28 mouse cellular contexts compared by ENCODE assay signal in genomic region chr7:36917011-36917410, GRCm38 (mm10).
DNase-seq lines count a peak whose midpoint lies in the region; ATAC-seq and TF ChIP-seq lines count a peak whose summit lies in the region.
"Had no signal": no experiment of that assay in that cellular context is flagged by ENCODE, and none has a peak within 500 bp of the region (broad histone marks: within the 10 kb centered on the region; RNA-seq: fewer than 3 reads in every experiment).

No protein-coding gene starts in this region.

- no peaks in the 10 kb centered on the region for H3K27me3 ChIP-seq in intestine, embryonic 14.5 days (replicated peaks; ENCODE audit: control insufficient read depth, insufficient read depth, low read length)
- no peaks in the 10 kb centered on the region for H3K27me3 ChIP-seq in intestine, postnatal 0 days (replicated peaks; ENCODE audit: control insufficient read depth, insufficient read depth, low read length)
- H3K27me3 ChIP-seq in lung, embryonic 14.5 days (ENCODE audit: insufficient read depth, low read length), result no peaks in the 10 kb centered on the region
- H3K27me3 ChIP-seq: CH12.LX; embryonic facial prominence, embryonic 12.5 days; forebrain, embryonic 12.5 days; Patski had no signal

- no peak overlapping the region for H3K4me3 ChIP-seq in intestine, embryonic 14.5 days (ENCODE audit: low read depth, low read length)
- no peak overlapping the region for H3K4me3 ChIP-seq in intestine, postnatal 0 days (ENCODE audit: low read depth, low read length)
- H3K4me3 ChIP-seq in lung, embryonic 14.5 days (ENCODE audit: low read depth, low read length), result no peak overlapping the region
- H3K4me3 ChIP-seq: embryonic facial prominence, embryonic 10.5 days; embryonic facial prominence, embryonic 12.5 days; forebrain, embryonic 10.5 days; forebrain, embryonic 12.5 days had no signal

- no peaks in the 10 kb centered on the region for H3K9me3 ChIP-seq in intestine, embryonic 14.5 days (ENCODE audit: control insufficient read depth, low read length)
- no peaks in the 10 kb centered on the region for H3K9me3 ChIP-seq in intestine, postnatal 0 days (ENCODE audit: control insufficient read depth)
- no peaks in the 10 kb centered on the region for H3K9me3 ChIP-seq in lung, embryonic 14.5 days (ENCODE audit: low read depth, low read length)
- H3K9me3 ChIP-seq: embryonic facial prominence, embryonic 10.5 days; embryonic facial prominence, embryonic 12.5 days; forebrain, embryonic 10.5 days; forebrain, embryonic 12.5 days had no signal

- peak overlapping the region; percentile 47; the same call in 1 of the 2 replicates for H3K27ac ChIP-seq in intestine, embryonic 14.5 days (ENCODE audit: low read depth)
- no peak overlapping the region for H3K27ac ChIP-seq in intestine, postnatal 0 days (ENCODE audit: low read depth, low read length)
- no peak overlapping the region for H3K27ac ChIP-seq in lung, embryonic 14.5 days (ENCODE audit: low read depth)
- H3K27ac ChIP-seq: embryonic facial prominence, embryonic 10.5 days; embryonic facial prominence, embryonic 12.5 days; forebrain, embryonic 10.5 days; forebrain, embryonic 12.5 days had no signal

- H3K4me2 ChIP-seq in intestine, embryonic 14.5 days (ENCODE audit: low read length), result no peak overlapping the region
- no peak overlapping the region for H3K4me2 ChIP-seq in intestine, postnatal 0 days (replicated peaks; ENCODE audit: low read depth)
- H3K4me2 ChIP-seq in lung, embryonic 14.5 days, result no peak overlapping the region
- H3K4me2 ChIP-seq: embryonic facial prominence, embryonic 12.5 days; forebrain, embryonic 12.5 days had no signal

- no peak overlapping the region for H3K9ac ChIP-seq in intestine, embryonic 14.5 days (ENCODE audit: low read length)
- no peak overlapping the region for H3K9ac ChIP-seq in intestine, postnatal 0 days (ENCODE audit: low read depth, low read length)
- no peak overlapping the region for H3K9ac ChIP-seq in lung, embryonic 14.5 days
- H3K9ac ChIP-seq: embryonic facial prominence, embryonic 12.5 days; forebrain, embryonic 12.5 days had no signal

- H3K4me1 ChIP-seq in intestine, embryonic 14.5 days (replicated peaks; ENCODE audit: control insufficient read depth, insufficient read depth, low read length), result peaks cover 23% of the 10 kb centered on the region
- H3K4me1 ChIP-seq in intestine, postnatal 0 days (replicated peaks; ENCODE audit: control insufficient read depth, insufficient read depth, low read length), result no peaks in the 10 kb centered on the region
- H3K4me1 ChIP-seq in lung, embryonic 14.5 days (ENCODE audit: insufficient read depth), result no peaks in the 10 kb centered on the region
- H3K4me1 ChIP-seq: embryonic facial prominence, embryonic 12.5 days; forebrain, embryonic 12.5 days had no signal

- 32% methylated on average over 9 of the region's 9 CpGs for WGBS in intestine, embryonic 14.5 days
- WGBS in intestine, postnatal 0 days, result 54% methylated on average over 9 of the region's 9 CpGs
- WGBS in lung, embryonic 14.5 days, result 39% methylated on average over 9 of the region's 9 CpGs

- TF ChIP-seq CTCF in intestine, postnatal 0 days (IDR thresholded peaks at IDR 0.05; ENCODE audit: low read depth), result no peak
- no peak for TF ChIP-seq CTCF in lung, embryonic 14.5 days (IDR thresholded peaks at IDR 0.05; ENCODE audit: low read depth)

- H3K36me3 ChIP-seq in intestine, embryonic 14.5 days (ENCODE audit: control insufficient read depth, insufficient read depth, low read length), result no peaks in the 10 kb centered on the region
- no peaks in the 10 kb centered on the region for H3K36me3 ChIP-seq in intestine, postnatal 0 days (ENCODE audit: control insufficient read depth, insufficient read depth)
- no peaks in the 10 kb centered on the region for H3K36me3 ChIP-seq in lung, embryonic 14.5 days (ENCODE audit: insufficient read depth)
- H3K36me3 ChIP-seq: embryonic facial prominence, embryonic 10.5 days; embryonic facial prominence, embryonic 12.5 days; forebrain, embryonic 10.5 days; forebrain, embryonic 12.5 days; G1E had no signal

- DNase-seq in embryo, embryonic 10 days (ENCODE audit: low spot score), result peak; percentile 59
- DNase-seq in embryo, embryonic 9.5 days (ENCODE audit: extremely low spot score), result no peak
- DNase-seq in intestine, embryonic 14.5 days (ENCODE audit: low spot score), result no peak
- DNase-seq in lung, embryonic 14.5 days, result peak; percentile 60
- no peak for DNase-seq in lung, postnatal 10 days
- DNase-seq in yolk sac, embryonic 10.5 days (ENCODE audit: low spot score), result peak; percentile 49
- no peak for DNase-seq in gastrocnemius, adult 18-20 months (ENCODE audit: low spot score)
- DNase-seq: adrenal gland, adult 8-10 months; adrenal gland, postnatal 14 days; adrenal gland, postnatal 36 days; B cell, adult 2 months; cerebellum, adult 11-12 months; cerebellum, adult 2 months; cerebellum, adult 9-10 months; cerebellum, postnatal 10 days; cerebellum, postnatal 25 days had no signal

- no peak for ATAC-seq in intestine, embryonic 14.5 days (replicated peaks; ENCODE audit: low FRiP score, low TSS enrichment, low read depth)
- ATAC-seq in intestine, postnatal 0 days, result no peak
- ATAC-seq in lung, embryonic 14.5 days (ENCODE audit: insufficient read depth), result no peak
- ATAC-seq: activated CD4-positive, CD25-positive, alpha-beta regulatory T cell, adult 4 months; CD4-positive, CD25-positive, alpha-beta regulatory T cell, adult 4 months; forebrain, embryonic 14.5 days; forebrain, embryonic 16.5 days; Patski had no signal

Comparison
In these comparisons a context has a peak if more than half of its experiments do, and no peak if none do; other contexts are left out.
1. DNase-seq: peak in embryo, embryonic 10 days (single experiment), lung, embryonic 14.5 days (single experiment) and yolk sac, embryonic 10.5 days (single experiment); none in embryo, embryonic 9.5 days (single experiment), intestine, embryonic 14.5 days (single experiment), lung, postnatal 10 days (single experiment) and gastrocnemius, adult 18-20 months (single experiment).